Mouse (Mus musculus) liver, adult 2 months (tissue): Measurements from ENCODE around the gene P2rx2. TPM values are rescaled to one million over a fixed set of nuclear protein-coding genes. Genes with fewer than 3 reads are reported as not detected.

ENCODE experiments used
- DNase-seq: peaks from one replicate; pipeline ENCODE4 v3.0.0-alpha.2; 2011; ENCODE audit warnings: low read depth, low spot score; ENCODE audit errors: extremely low read depth
- H3K27ac ChIP-seq: fragments of 200-500 bp; replicated peaks from 2 replicates; pipeline ENCODE4 v1.5.1; 2012; ENCODE audit warnings: low read depth, mild to moderate bottlenecking, control low read depth, inconsistent platforms, low read length; ENCODE audit not compliant: insufficient read depth
- H3K27me3 ChIP-seq: fragments of 200-500 bp; 2 replicates; pipeline ENCODE4 v1.6.1; 2012; ENCODE audit warnings: mild to moderate bottlenecking, moderate library complexity, low read length, inconsistent platforms; ENCODE audit not compliant: control insufficient read depth, insufficient read depth
- H3K36me3 ChIP-seq: fragments of 200-500 bp; 2 replicates; pipeline ENCODE4 v1.6.1; 2012; ENCODE audit warnings: low read length, inconsistent platforms; ENCODE audit not compliant: control insufficient read depth, insufficient read depth
- H3K4me1 ChIP-seq: fragments of 200-500 bp; 2 replicates; pipeline ENCODE4 v1.6.1; 2011; ENCODE audit warnings: low read length; ENCODE audit not compliant: control insufficient read depth, insufficient read depth
- H3K4me3 ChIP-seq: fragments of 200-500 bp; 2 replicates; pipeline ENCODE4 v1.5.1; 2011; ENCODE audit warnings: low read depth, mild to moderate bottlenecking, control low read depth, low read length, moderate library complexity; ENCODE audit not compliant: insufficient read depth
- H3K79me2 ChIP-seq: fragments of 200-500 bp; 2 replicates; pipeline ENCODE4 v1.6.1; 2012; ENCODE audit warnings: inconsistent platforms, mild to moderate bottlenecking, low read length, moderate library complexity; ENCODE audit not compliant: control insufficient read depth, insufficient read depth
- H3K9ac ChIP-seq: fragments of 200-500 bp; 2 replicates; pipeline ENCODE4 v1.6.1; 2012; ENCODE audit warnings: low read depth, mild to moderate bottlenecking, control low read depth, inconsistent platforms, low read length
- CTCF ChIP-seq: fragments of 200-500 bp; IDR thresholded peaks from 2 replicates; pipeline ENCODE4 v1.5.1; 2011; ENCODE audit warnings: low read depth, low read length, control low read depth
- POLR2A ChIP-seq: fragments of 200-500 bp; IDR thresholded peaks from 2 replicates; pipeline ENCODE4 v1.6.1; 2011; ENCODE audit warnings: low read length, control low read depth; ENCODE audit not compliant: insufficient read depth; ENCODE audit errors: extremely low read depth
- WGBS: fragments of 180-500 bp; shearing (Covaris S2); methylation state at CpG from one replicate; pipeline ENCODE4 v1.1.7; 2018; 5-methylcytosine and 5-hydroxymethylcytosine counted together
- polyA plus RNA-seq: library from polyadenylated mRNA; depleted of rRNA; stranded (reverse); fragments of >200 nt; gene quantifications from 2 replicates; pipeline ENCODE4 v1.2.3, GENCODE M21; 2012
- total RNA-seq: library from RNA; depleted of rRNA; stranded (reverse); fragments of >200 nt; gene quantifications from 2 replicates; pipeline ENCODE4 v1.2.3, GENCODE M21; 2014

P2rx2 gene
- total and polyA plus RNA-seq, 2 experiments: 0.07 TPM; not detected in 1

DNA sequence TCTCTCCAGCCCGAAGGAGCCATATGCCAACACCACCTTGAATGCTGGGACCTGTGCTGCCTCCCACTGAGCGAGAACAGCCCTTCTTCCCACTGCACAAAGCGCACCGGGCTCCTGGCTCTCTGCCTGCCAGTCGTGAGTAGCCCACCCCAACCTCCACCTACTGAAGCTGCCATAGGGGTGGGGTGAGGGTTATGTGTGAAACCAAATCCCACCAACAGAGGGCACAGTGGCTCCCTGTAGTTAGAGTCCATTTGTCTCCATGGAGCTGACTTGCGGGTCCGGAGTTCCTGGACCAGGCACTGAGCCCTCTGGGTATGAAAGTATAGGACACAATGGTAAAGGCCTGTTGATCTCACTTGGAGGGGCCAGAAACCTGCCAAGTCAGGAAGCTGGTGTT is 11.7 kb upstream of the P2rx2 start:
- no peak overlapping the region for H3K27ac ChIP-seq
- H3K79me2 ChIP-seq: no peaks in the 10 kb centered on the region
- TF ChIP-seq POLR2A: no peak
- peak; percentile 59 for TF ChIP-seq CTCF
- H3K36me3 ChIP-seq: no peaks in the 10 kb centered on the region
- H3K9ac ChIP-seq: no peak overlapping the region
- 0 out of 2 replicates have a peak, but pooled peaks cover 6% of the 10 kb centered on the region for H3K27me3 ChIP-seq
- no peaks in the 10 kb centered on the region for H3K4me1 ChIP-seq
- no peak for DNase-seq
- H3K4me3 ChIP-seq: no peak overlapping the region
- 20% methylated on average over 7 of the region's 7 CpGs for WGBS

DNA sequence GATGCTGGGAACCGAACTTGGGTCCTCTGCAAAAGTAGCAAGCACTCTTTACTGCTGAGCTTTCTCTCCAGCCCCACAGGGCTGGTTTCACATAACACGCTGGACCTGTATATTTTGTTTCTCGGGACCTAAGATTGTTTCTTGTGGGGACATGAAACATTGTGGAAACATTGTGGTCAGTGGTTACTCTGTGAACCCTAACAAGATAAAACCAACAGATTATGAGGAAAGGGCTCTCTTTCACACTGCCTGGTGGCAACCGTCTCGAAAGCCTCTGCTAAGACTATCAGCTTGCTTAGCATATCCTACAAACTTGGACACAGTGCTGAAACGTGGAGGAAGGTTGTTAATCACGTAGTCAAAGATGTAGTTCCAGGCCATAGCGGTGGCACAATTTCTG is 4.0 kb upstream of the P2rx2 start:
- TF ChIP-seq CTCF (no peak), POLR2A (no peak)
- H3K79me2 ChIP-seq: no peaks in the 10 kb centered on the region
- H3K9ac ChIP-seq: no peak overlapping the region
- 84% methylated on average over 8 of the region's 8 CpGs for WGBS
- peaks cover 8% of the 10 kb centered on the region for H3K27me3 ChIP-seq
- H3K27ac ChIP-seq: no peak overlapping the region
- H3K36me3 ChIP-seq: no peaks in the 10 kb centered on the region
- 0 out of 2 replicates have a peak, but pooled peaks cover 5% of the 10 kb centered on the region for H3K4me1 ChIP-seq
- no peak for DNase-seq
- H3K4me3 ChIP-seq: no peak overlapping the region

DNA sequence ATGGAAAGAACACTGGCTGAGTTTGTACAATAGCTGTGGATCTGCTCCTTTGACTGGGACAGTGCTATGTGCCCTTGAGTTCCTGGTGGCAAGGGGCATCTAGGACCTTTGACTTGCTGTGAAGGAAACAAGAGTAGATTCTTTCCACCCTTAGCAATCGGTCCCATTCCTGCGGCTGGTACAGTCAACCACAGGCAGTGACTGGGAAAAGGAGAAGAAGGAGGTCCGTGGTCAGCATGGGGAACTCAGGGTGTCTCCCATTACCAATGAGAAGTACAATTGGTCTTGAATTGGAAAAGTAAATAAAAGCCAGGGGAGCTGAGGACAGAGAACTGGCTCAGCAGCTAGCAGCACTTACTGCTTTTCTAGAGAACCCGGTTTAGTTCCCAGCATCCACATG is 2.5 kb upstream of the P2rx2 start:
- no peak for DNase-seq
- 0 out of 2 replicates have a peak, but pooled peaks cover 5% of the 10 kb centered on the region for H3K4me1 ChIP-seq
- WGBS: 76% methylated on average over 4 of the region's 4 CpGs

GRCm38 (mm10) chr5:110344524-110344923 is 1.5 kb upstream of the P2rx2 start, which contains the start of gene Lrcol1:
Gene Lrcol1 (plus strand): TSS chr5:110344730.
- Histone ChIP-seq H3K4me3 (no peak within 1 kb of the TSS), H3K36me3 (no peaks in the 10 kb centered on the region), H3K9ac (no peak within 1 kb of the TSS), H3K27me3 (peaks cover 11% of the 10 kb centered on the region), H3K79me2 (no peaks in the 10 kb centered on the region), H3K27ac (no peak within 1 kb of the TSS), H3K4me1 (0 out of 2 replicates have a peak, but pooled peaks cover 5% of the 10 kb centered on the region)
- WGBS: 83% methylated on average over 4 of the region's 4 CpGs
- no peak for DNase-seq
- TF ChIP-seq POLR2A (no peak), CTCF (no peak)

More for the DNA sequence above, 2.5 kb upstream of the P2rx2 start:
- TF ChIP-seq POLR2A (no peak), CTCF (no peak)
- no peak overlapping the region for H3K9ac ChIP-seq
- peaks cover 11% of the 10 kb centered on the region for H3K27me3 ChIP-seq
- no peak overlapping the region for H3K4me3 ChIP-seq
- no peaks in the 10 kb centered on the region for H3K79me2 ChIP-seq
- H3K36me3 ChIP-seq: no peaks in the 10 kb centered on the region
- no peak overlapping the region for H3K27ac ChIP-seq

GRCm38 (mm10) chr5:110338792-110339191 is 4.2 kb downstream of the P2rx2 start:
- H3K4me1 ChIP-seq: 0 out of 2 replicates have a peak, but pooled peaks cover 5% of the 10 kb centered on the region
- no peak overlapping the region for H3K4me3 ChIP-seq
- no peaks in the 10 kb centered on the region for H3K79me2 ChIP-seq
- H3K27ac ChIP-seq: no peak overlapping the region
- no peaks in the 10 kb centered on the region for H3K36me3 ChIP-seq
- H3K27me3 ChIP-seq: peaks cover 11% of the 10 kb centered on the region
- WGBS: 29% methylated on average over 2 of the region's 2 CpGs
- DNase-seq: no peak
- TF ChIP-seq CTCF (no peak), POLR2A (no peak)
- no peak overlapping the region for H3K9ac ChIP-seq

- no peak for DNase-seq
- Histone ChIP-seq H3K79me2 (no peaks in the 10 kb centered on the region), H3K27ac (no peak overlapping the region), H3K27me3 (no peaks in the 10 kb centered on the region), H3K4me1 (no peaks in the 10 kb centered on the region), H3K9ac (no peak overlapping the region), H3K36me3 (no peaks in the 10 kb centered on the region), H3K4me3 (no peak overlapping the region)
- 69% methylated on average over 3 of the region's 3 CpGs for WGBS
- TF ChIP-seq POLR2A: no peak
- no peak for TF ChIP-seq CTCF
These were observed 12.5 kb downstream of the P2rx2 start for GRCm38 (mm10) chr5:110330508-110330907.
